Mouse (Mus musculus): ENCODE measurements around the gene 4930474N05Rik.

DNA sequence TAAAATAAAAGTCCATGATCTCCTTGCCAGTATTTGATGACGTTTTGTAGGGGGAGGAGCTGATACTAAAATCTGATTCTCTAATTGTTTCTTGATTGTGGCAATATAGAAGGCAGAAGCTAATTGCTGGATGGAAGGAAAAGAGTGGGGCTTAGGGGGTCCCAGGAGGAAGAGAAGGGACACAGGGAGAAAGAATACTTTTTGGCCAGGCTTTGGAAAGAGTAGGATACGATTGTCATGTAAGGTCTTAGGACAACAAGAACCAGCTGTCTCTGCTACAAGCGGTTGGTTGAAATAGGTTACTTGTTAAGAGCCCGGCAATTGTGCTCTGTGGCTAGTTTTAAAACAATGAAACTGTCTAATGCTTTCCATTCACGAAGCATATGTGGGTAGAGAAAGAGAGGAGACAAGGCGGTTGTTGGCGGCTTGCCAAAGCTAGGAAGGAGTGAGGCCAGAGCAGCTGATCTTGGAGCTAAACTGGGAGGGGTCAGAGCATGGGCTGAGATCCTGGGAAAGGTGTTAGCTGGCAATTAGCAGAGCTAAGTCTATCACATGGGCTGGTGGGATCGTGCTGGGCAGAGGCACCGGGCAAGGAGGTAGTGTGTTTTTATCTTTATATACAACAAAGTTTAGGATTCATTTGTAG, 45.8 kb upstream of the 4930474N05Rik start:
- TF ChIP-seq POLR2A (IDR thresholded peaks at IDR 0.05; ENCODE audit: insufficient read depth, low read depth, low read length): no peak
- no peak for TF ChIP-seq CTCF (IDR thresholded peaks at IDR 0.05)
